Mouse (Mus musculus) kidney, adult 18-20 months (tissue): Measurements from ENCODE around the gene Usp39.

Experiments used
- DNase-seq: peaks from one replicate; pipeline ENCODE4 v3.0.0; 2021

Gene Usp39

GRCm38 (mm10) chr6:72371147-72371546 lies 26.2 kb upstream of the Usp39 start:
- DNase-seq: no peak

- DNase-seq: no peak
Observed at GRCm38 (mm10) chr6:72370091-72370490, 25.1 kb upstream of the Usp39 start.

GRCm38 (mm10) chr6:72369557-72369956 lies 24.6 kb upstream of the Usp39 start:
- DNase-seq: no peak

- no peak for DNase-seq
Observed at GRCm38 (mm10) chr6:72367460-72367974, 22.5 kb upstream of the Usp39 start.

GRCm38 (mm10) chr6:72366844-72367443 lies 22.0 kb upstream of the Usp39 start, which contains the start of gene Rnf181:
TSS of gene Rnf181 (minus strand) at chr6:72366956.
- DNase-seq: no peak

GRCm38 (mm10) chr6:72366304-72366703 lies 21.3 kb upstream of the Usp39 start:
- no peak for DNase-seq

GRCm38 (mm10) chr6:72364985-72365384 lies 20.0 kb upstream of the Usp39 start:
- DNase-seq: no peak

- DNase-seq: no peak
Observed at GRCm38 (mm10) chr6:72364009-72364408, 19.0 kb upstream of the Usp39 start.

- DNase-seq: peak; percentile 94
Observed at GRCm38 (mm10) chr6:72362132-72363028, 17.4 kb upstream of the Usp39 start.

GRCm38 (mm10) chr6:72361121-72361551 lies 16.2 kb upstream of the Usp39 start:
- no peak for DNase-seq

- DNase-seq: peak; percentile 70
Observed at GRCm38 (mm10) chr6:72360599-72360935, 15.6 kb upstream of the Usp39 start.

- DNase-seq: peak; percentile 56
Observed at GRCm38 (mm10) chr6:72359891-72360598, 15.1 kb upstream of the Usp39 start.

GRCm38 (mm10) chr6:72359343-72359742 lies 14.4 kb upstream of the Usp39 start:
- no peak for DNase-seq

- no peak for DNase-seq
Observed at GRCm38 (mm10) chr6:72358086-72358764, 13.2 kb upstream of the Usp39 start.

GRCm38 (mm10) chr6:72357164-72358079 lies 12.4 kb upstream of the Usp39 start:
- DNase-seq: no peak

GRCm38 (mm10) chr6:72356001-72356532 lies 11.1 kb upstream of the Usp39 start:
- DNase-seq: no peak

- DNase-seq: peak; percentile 90
Observed at GRCm38 (mm10) chr6:72355066-72355911, 10.3 kb upstream of the Usp39 start, which contains the start of gene Tmem150a. TSS of gene Tmem150a (plus strand) at chr6:72355447.

- DNase-seq: no peak
Observed at GRCm38 (mm10) chr6:72354025-72354424, 9.0 kb upstream of the Usp39 start.

GRCm38 (mm10) chr6:72352636-72353405 lies 7.8 kb upstream of the Usp39 start:
- no peak for DNase-seq
